Mouse (Mus musculus): ENCODE data around the gene Rasal1. TPM values are rescaled to one million over a fixed set of nuclear protein-coding genes. Genes with fewer than 3 reads are reported as not detected.

Gene Rasal1
- 3.3 TPM for polyA plus RNA-seq (2015; fragmentation: Illumina TruSeq; extraction: RNeasy Lipid Tissue Mini Kit (QIAGEN cat#74804); ENCODE audit: insufficient read depth, low replicate concordance)

GRCm38 (mm10) chr5:120648569-120649373 lies at the start of gene Rasal1:
Rasal1 (plus strand) TSS chr5:120648812.

DNA sequence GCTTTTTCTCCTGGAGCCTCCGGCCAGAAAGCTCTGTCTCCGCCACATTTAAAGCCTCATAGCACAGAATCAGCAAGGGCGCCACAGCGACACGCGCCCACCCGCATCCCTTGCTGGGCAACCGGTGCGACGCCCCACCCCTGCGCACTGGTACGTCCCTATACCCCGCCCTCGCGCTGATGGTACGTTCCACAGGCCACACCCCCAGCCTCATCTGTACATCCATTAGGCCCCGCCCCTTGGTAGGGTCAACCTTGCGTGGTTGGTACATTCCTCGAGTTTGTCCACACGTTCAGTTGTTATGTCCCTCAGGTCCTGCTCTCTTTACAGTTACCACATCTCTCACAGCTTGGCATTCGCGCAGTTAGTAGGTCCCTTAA lies 36.2 kb upstream of the Rasal1 start, which contains the start of the genes Rita1 and Ddx54:
TSS of gene Rita1 (minus strand) at position 148 of the 380 bp plus-strand sequence.
TSS of gene Ddx54 (plus strand) at position 298 of the 380 bp plus-strand sequence.

GRCm38 (mm10) chr5:120634131-120634530 lies 14.5 kb upstream of the Rasal1 start, which contains the start of gene Cfap73:
Cfap73 (minus strand) TSS chr5:120634235.

GRCm38 (mm10) chr5:120711827-120712226 lies 63.2 kb downstream of the Rasal1 start, which contains the start of gene Dtx1:
Dtx1 (minus strand) TSS chr5:120711927.

Other genes starting within 250 kb of the Rasal1 start
- gene Lhx5, start 217.1 kb upstream of the Rasal1 start, polyA plus RNA-seq (2015; fragmentation: Illumina TruSeq; extraction: RNeasy Lipid Tissue Mini Kit (QIAGEN cat#74804); ENCODE audit: insufficient read depth, low replicate concordance), result not detected
- gene Sdsl, start 176.0 kb upstream of the Rasal1 start, polyA plus RNA-seq (2015; fragmentation: Illumina TruSeq; extraction: RNeasy Lipid Tissue Mini Kit (QIAGEN cat#74804); ENCODE audit: insufficient read depth, low replicate concordance), result not detected
- gene Sds, start 172.3 kb upstream of the Rasal1 start, polyA plus RNA-seq (2015; fragmentation: Illumina TruSeq; extraction: RNeasy Lipid Tissue Mini Kit (QIAGEN cat#74804); ENCODE audit: insufficient read depth, low replicate concordance), result not detected
- 10.3 TPM for gene Plbd2, start 145.2 kb upstream of the Rasal1 start, polyA plus RNA-seq (2015; fragmentation: Illumina TruSeq; extraction: RNeasy Lipid Tissue Mini Kit (QIAGEN cat#74804); ENCODE audit: insufficient read depth, low replicate concordance)
- 26.0 TPM for gene Slc8b1, start 137.6 kb upstream of the Rasal1 start, polyA plus RNA-seq (2015; fragmentation: Illumina TruSeq; extraction: RNeasy Lipid Tissue Mini Kit (QIAGEN cat#74804); ENCODE audit: insufficient read depth, low replicate concordance)
- gene Tpcn1, start 60.1 kb upstream of the Rasal1 start, polyA plus RNA-seq (2015; fragmentation: Illumina TruSeq; extraction: RNeasy Lipid Tissue Mini Kit (QIAGEN cat#74804); ENCODE audit: insufficient read depth, low replicate concordance), result 11.5 TPM
- 0.39 TPM for gene Iqcd, start 59.8 kb upstream of the Rasal1 start, polyA plus RNA-seq (2015; fragmentation: Illumina TruSeq; extraction: RNeasy Lipid Tissue Mini Kit (QIAGEN cat#74804); ENCODE audit: insufficient read depth, low replicate concordance)
- 2.0 TPM for gene Rita1, start 36.2 kb upstream of the Rasal1 start, polyA plus RNA-seq (2015; fragmentation: Illumina TruSeq; extraction: RNeasy Lipid Tissue Mini Kit (QIAGEN cat#74804); ENCODE audit: insufficient read depth, low replicate concordance)
- 15.6 TPM for gene Ddx54, start 36.1 kb upstream of the Rasal1 start, polyA plus RNA-seq (2015; fragmentation: Illumina TruSeq; extraction: RNeasy Lipid Tissue Mini Kit (QIAGEN cat#74804); ENCODE audit: insufficient read depth, low replicate concordance)
- not detected for gene Cfap73, start 14.6 kb upstream of the Rasal1 start, polyA plus RNA-seq (2015; fragmentation: Illumina TruSeq; extraction: RNeasy Lipid Tissue Mini Kit (QIAGEN cat#74804); ENCODE audit: insufficient read depth, low replicate concordance)
- gene Dtx1, start 63.1 kb downstream of the Rasal1 start, polyA plus RNA-seq (2015; fragmentation: Illumina TruSeq; extraction: RNeasy Lipid Tissue Mini Kit (QIAGEN cat#74804); ENCODE audit: insufficient read depth, low replicate concordance), result 55.9 TPM
- 14.9 TPM for gene Oas2, start 101.0 kb downstream of the Rasal1 start, polyA plus RNA-seq (2015; fragmentation: Illumina TruSeq; extraction: RNeasy Lipid Tissue Mini Kit (QIAGEN cat#74804); ENCODE audit: insufficient read depth, low replicate concordance)
- gene Oas3, start 128.8 kb downstream of the Rasal1 start, polyA plus RNA-seq (2015; fragmentation: Illumina TruSeq; extraction: RNeasy Lipid Tissue Mini Kit (QIAGEN cat#74804); ENCODE audit: insufficient read depth, low replicate concordance), result 7.4 TPM
- gene Oas1e, start 146.7 kb downstream of the Rasal1 start, polyA plus RNA-seq (2015; fragmentation: Illumina TruSeq; extraction: RNeasy Lipid Tissue Mini Kit (QIAGEN cat#74804); ENCODE audit: insufficient read depth, low replicate concordance), result 0.21 TPM
- gene Oas1c, start 163.7 kb downstream of the Rasal1 start, polyA plus RNA-seq (2015; fragmentation: Illumina TruSeq; extraction: RNeasy Lipid Tissue Mini Kit (QIAGEN cat#74804); ENCODE audit: insufficient read depth, low replicate concordance), result 15.3 TPM
- gene Oas1f, start 198.6 kb downstream of the Rasal1 start, polyA plus RNA-seq (2015; fragmentation: Illumina TruSeq; extraction: RNeasy Lipid Tissue Mini Kit (QIAGEN cat#74804); ENCODE audit: insufficient read depth, low replicate concordance), result not detected
- not detected for gene Oas1h, start 212.6 kb downstream of the Rasal1 start, polyA plus RNA-seq (2015; fragmentation: Illumina TruSeq; extraction: RNeasy Lipid Tissue Mini Kit (QIAGEN cat#74804); ENCODE audit: insufficient read depth, low replicate concordance)
- gene Oas1g, start 238.8 kb downstream of the Rasal1 start, polyA plus RNA-seq (2015; fragmentation: Illumina TruSeq; extraction: RNeasy Lipid Tissue Mini Kit (QIAGEN cat#74804); ENCODE audit: insufficient read depth, low replicate concordance), result 3.3 TPM

Data from spleen, adult 10 weeks (tissue).